Mouse (Mus musculus) liver, embryonic 14.5 days (tissue): Measurements from ENCODE around the gene Bves. TPM values are rescaled to one million over a fixed set of nuclear protein-coding genes. Genes with fewer than 3 reads are reported as not detected.

Experiments used
- ATAC-seq: fragments of 200-750 bp; cut with Nextera tagmentation; 2 replicates; pipeline ENCODE4 v1.8.0; 2017; ENCODE audit warnings: moderate number of reproducible peaks, mild to moderate bottlenecking, moderate library complexity; ENCODE audit not compliant: insufficient read depth
- DNase-seq, 3 experiments: peaks; one replicate each; pipeline ENCODE4 v3.0.0-alpha.2; 2012 to 2013; ENCODE audit warnings: low read depth in 3 of 3, low spot score in 3 of 3
- H3K27ac ChIP-seq: fragments of 300-500 bp; sonication (generic); 2 replicates; pipeline ENCODE4 v1.5.1; 2014; ENCODE audit warnings: moderate library complexity, mild to moderate bottlenecking, control low read depth, inconsistent platforms
- H3K27me3 ChIP-seq: fragments of 300-500 bp; sonication (generic); 2 replicates; pipeline ENCODE4 v1.6.1; 2014; ENCODE audit warnings: mild to moderate bottlenecking, low read length, moderate library complexity; ENCODE audit not compliant: control insufficient read depth, insufficient read depth
- H3K36me3 ChIP-seq: fragments of 300-500 bp; sonication (generic); replicated peaks from 2 replicates; pipeline ENCODE4 v1.6.1; 2014; ENCODE audit warnings: low read depth; ENCODE audit not compliant: control insufficient read depth, insufficient read depth
- H3K4me1 ChIP-seq, 2 experiments: fragments of 200-500 bp in 1 of 2; fragments of 300-500 bp in 1 of 2; sonication (generic) in 1 of 2; replicated peaks; 2 replicates each; pipeline ENCODE4 v1.6.1; 2012 to 2014; ENCODE audit warnings: antibody characterized with exemption in 1 of 2, inconsistent platforms in 1 of 2, low read length in 1 of 2; ENCODE audit not compliant: control insufficient read depth in 2 of 2, insufficient read depth in 2 of 2
- H3K4me2 ChIP-seq: fragments of 300-500 bp; sonication (generic); 2 replicates; pipeline ENCODE4 v1.6.1; 2014; ENCODE audit warnings: low read depth, mild to moderate bottlenecking, control low read depth, moderate library complexity
- H3K4me3 ChIP-seq, 2 experiments: fragments of 200-500 bp in 1 of 2; fragments of 300-500 bp in 1 of 2; sonication (generic) in 1 of 2; 2 replicates each; pipeline ENCODE4 v1.5.1; 2012 to 2014; ENCODE audit warnings: low read depth in 2 of 2, low read length in 2 of 2, mild to moderate bottlenecking in 2 of 2, control low read depth in 1 of 2, inconsistent platforms in 1 of 2, moderate library complexity in 1 of 2; ENCODE audit not compliant: insufficient read depth in 1 of 2
- H3K9ac ChIP-seq: fragments of 300-500 bp; sonication (generic); replicated peaks from 2 replicates; pipeline ENCODE4 v1.6.1; 2014; ENCODE audit warnings: mild to moderate bottlenecking, control low read depth, moderate library complexity
- H3K9me3 ChIP-seq: fragments of 300-500 bp; sonication (generic); 2 replicates; pipeline ENCODE4 v1.6.1; 2016; ENCODE audit warnings: low read length, mixed read lengths; ENCODE audit not compliant: control insufficient read depth
- CTCF ChIP-seq: IDR thresholded peaks from 2 replicates; pipeline ENCODE4 v1.5.1; 2016; ENCODE audit warnings: antibody characterized with exemption, low read depth, control low read depth
- EP300 ChIP-seq: IDR thresholded peaks from 2 replicates; pipeline ENCODE4 v1.6.1; 2016; ENCODE audit warnings: antibody characterized with exemption, low read depth
- WGBS: fragments of 180-500 bp; shearing (Covaris S2); extraction: QIAGEN DNeasy Blood & Tissue Kit; methylation state at CpG from one replicate; pipeline ENCODE4 v1.1.7; 2014; ENCODE audit not compliant: insufficient replicate concordance; 5-methylcytosine and 5-hydroxymethylcytosine counted together
- polyA plus RNA-seq, 2 experiments: library from polyadenylated mRNA; depleted of rRNA in 1 of 2; stranded (reverse) in 1 of 2; unstranded in 1 of 2; fragments of >200 nt; fragmentation: Nextera tagmentation in 1 of 2; extraction: Ambion mirVana in 1 of 2; gene quantifications; 2 replicates each; pipeline versions ENCODE4 v1.2.1 to v1.2.3; 2012 to 2014

The Bves gene
- polyA plus RNA-seq, 2 experiments, result 0.02 TPM; not detected in 1

DNA sequence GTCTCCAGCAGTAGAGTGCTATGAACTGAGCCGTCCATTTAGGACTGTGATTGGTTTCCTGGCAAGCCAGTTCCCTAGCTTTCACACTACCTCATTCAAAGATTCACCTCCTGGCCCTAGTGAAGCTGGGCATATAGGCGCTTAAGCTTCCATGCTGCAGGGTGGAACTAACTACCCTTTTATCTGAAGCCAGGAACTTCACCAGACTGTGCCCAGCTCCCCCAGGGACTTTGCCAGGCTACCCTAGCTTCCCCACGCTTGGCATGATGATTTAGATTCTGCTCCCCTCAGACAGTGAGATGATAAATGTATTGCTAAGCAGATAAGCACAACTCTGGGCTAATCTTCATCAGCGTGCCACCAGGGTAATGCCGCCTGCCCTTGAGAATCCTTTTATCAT is 24.4 kb upstream of the Bves start:
- no peak for DNase-seq
- Histone ChIP-seq H3K4me3 (no peak overlapping the region), H3K36me3 (no peaks in the 10 kb centered on the region), H3K9me3 (no peaks in the 10 kb centered on the region), H3K4me2 (no peak overlapping the region), H3K27me3 (no peaks in the 10 kb centered on the region), H3K9ac (no peak overlapping the region), H3K27ac (no peak overlapping the region), H3K4me1 (no peaks in the 10 kb centered on the region)
- WGBS, result 58% methylated on average over 5 of the region's 5 CpGs
- no peak for ATAC-seq
- TF ChIP-seq CTCF (no peak), EP300 (no peak)

DNA sequence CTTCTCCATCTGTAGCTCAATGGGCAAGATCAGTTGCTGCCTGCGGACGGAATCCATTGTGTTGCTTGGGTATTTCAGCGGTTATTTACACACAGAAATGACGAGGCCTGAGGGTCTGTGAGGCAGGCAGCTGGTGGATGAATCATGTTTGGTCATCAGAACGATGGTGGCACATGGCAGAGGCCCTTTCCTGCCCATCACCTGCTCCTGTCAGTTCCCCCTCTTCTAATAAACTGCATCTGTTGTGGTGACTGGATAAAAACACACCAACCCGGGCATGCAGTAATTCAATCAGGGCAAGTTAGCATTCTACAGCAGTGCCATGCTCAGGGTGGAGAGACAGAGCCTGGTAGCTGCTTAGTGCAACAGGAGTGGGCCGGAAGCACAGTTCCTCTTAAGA is 23.9 kb upstream of the Bves start:
- H3K4me2 ChIP-seq, result no peak overlapping the region
- H3K27ac ChIP-seq, result no peak overlapping the region
- TF ChIP-seq EP300 (no peak), CTCF (no peak)
- H3K9me3 ChIP-seq, result no peaks in the 10 kb centered on the region
- no peaks in the 10 kb centered on the region for H3K4me1 ChIP-seq
- 55% methylated on average over 7 of the region's 7 CpGs for WGBS
- ATAC-seq, result no peak
- no peak overlapping the region for H3K9ac ChIP-seq
- H3K36me3 ChIP-seq, result no peaks in the 10 kb centered on the region
- no peak overlapping the region for H3K4me3 ChIP-seq
- no peak for DNase-seq
- no peaks in the 10 kb centered on the region for H3K27me3 ChIP-seq

DNA sequence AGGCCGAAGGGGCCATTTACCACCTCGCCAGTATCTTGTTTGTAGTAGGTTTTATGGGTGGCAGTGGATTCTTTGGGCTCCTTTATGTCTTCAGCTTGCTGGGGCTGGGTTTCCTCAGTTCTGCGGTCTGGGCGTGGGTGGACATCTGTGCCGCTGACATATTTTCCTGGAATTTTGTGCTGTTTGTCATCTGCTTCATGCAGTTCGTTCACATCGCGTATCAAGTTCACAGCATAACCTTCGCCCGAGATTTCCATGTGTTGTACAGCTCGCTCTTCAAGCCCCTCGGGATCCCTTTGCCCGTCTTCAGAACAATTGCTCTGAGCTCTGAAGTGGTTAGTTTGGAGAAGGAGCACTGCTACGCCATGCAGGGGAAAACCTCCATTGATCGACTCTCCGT is 20.7 kb upstream of the Bves start:
- H3K4me3 ChIP-seq, result no peak overlapping the region
- H3K4me2 ChIP-seq, result no peak overlapping the region
- H3K36me3 ChIP-seq, result no peaks in the 10 kb centered on the region
- TF ChIP-seq CTCF, result no peak
- no peak for TF ChIP-seq EP300
- no peak overlapping the region for H3K9ac ChIP-seq
- DNase-seq, result no peak
- no peak overlapping the region for H3K27ac ChIP-seq
- no peaks in the 10 kb centered on the region for H3K9me3 ChIP-seq
- 74% methylated on average over 16 of the region's 16 CpGs for WGBS
- no peaks in the 10 kb centered on the region for H3K27me3 ChIP-seq
- H3K4me1 ChIP-seq, result no peaks in the 10 kb centered on the region
- ATAC-seq, result no peak

DNA sequence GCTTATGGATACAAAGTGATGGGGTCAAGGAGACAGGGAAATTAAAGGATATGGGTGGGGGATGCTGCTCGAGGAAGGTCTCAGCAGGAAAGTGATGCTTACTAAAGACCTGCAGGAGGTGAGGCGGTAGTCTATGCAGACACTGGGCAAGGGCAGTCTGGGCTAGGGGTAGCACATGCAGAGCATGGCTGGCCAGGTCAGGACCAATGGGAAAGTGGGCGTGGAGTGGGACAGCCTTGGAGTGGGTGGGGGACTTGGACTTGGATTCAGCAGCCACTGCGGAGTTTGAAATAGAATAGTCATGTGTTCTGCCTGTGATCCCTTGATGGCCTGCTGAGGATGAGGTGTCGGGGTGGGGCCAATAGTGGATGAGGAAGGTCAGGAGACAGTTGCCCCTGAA is 16.6 kb upstream of the Bves start:
- no peak overlapping the region for H3K4me2 ChIP-seq
- TF ChIP-seq CTCF (no peak), EP300 (no peak)
- ATAC-seq (no peak), DNase-seq (no peak)
- no peaks in the 10 kb centered on the region for H3K27me3 ChIP-seq
- no peaks in the 10 kb centered on the region for H3K4me1 ChIP-seq
- no peak overlapping the region for H3K4me3 ChIP-seq
- no peak overlapping the region for H3K27ac ChIP-seq
- no peak overlapping the region for H3K9ac ChIP-seq
- H3K9me3 ChIP-seq, result no peaks in the 10 kb centered on the region
- H3K36me3 ChIP-seq, result no peaks in the 10 kb centered on the region
- 55% methylated on average over 5 of the region's 5 CpGs for WGBS

- Histone ChIP-seq H3K27me3 (no peaks in the 10 kb centered on the region), H3K4me3 (no peak overlapping the region), H3K9me3 (no peaks in the 10 kb centered on the region), H3K9ac (no peak overlapping the region), H3K4me2 (no peak overlapping the region), H3K4me1 (no peaks in the 10 kb centered on the region), H3K27ac (no peak overlapping the region), H3K36me3 (no peaks in the 10 kb centered on the region)
- TF ChIP-seq EP300 (no peak), CTCF (no peak)
- 64% methylated on average over 3 of the region's 3 CpGs for WGBS
- DNase-seq (no peak), ATAC-seq (no peak)
Observed at GRCm38 (mm10) chr10:45320296-45320695, 15.3 kb upstream of the Bves start.

DNA sequence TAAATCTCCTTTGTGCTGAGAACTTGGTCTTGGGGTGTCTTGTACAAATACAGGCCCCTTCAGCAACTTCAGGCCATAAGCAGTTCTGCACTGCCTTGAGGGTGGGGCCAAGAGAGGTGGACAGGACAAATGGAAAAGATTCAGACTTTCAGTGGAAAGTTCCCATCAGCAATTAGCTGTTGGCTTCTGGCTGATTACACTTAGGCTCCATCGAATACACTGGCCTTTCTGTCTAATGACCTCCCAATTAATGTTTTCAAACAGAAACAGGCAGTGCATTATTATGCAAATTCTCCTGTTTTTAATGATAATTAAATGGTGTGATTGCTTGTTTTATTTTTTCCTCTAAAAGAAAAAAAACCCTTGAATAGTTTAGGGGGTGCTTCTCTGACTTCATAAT is 11.4 kb upstream of the Bves start:
- Histone ChIP-seq H3K27ac (no peak overlapping the region), H3K4me2 (no peak overlapping the region), H3K36me3 (no peaks in the 10 kb centered on the region), H3K4me1 (no peaks in the 10 kb centered on the region), H3K9ac (no peak overlapping the region), H3K4me3 (no peak overlapping the region), H3K9me3 (no peaks in the 10 kb centered on the region), H3K27me3 (no peaks in the 10 kb centered on the region)
- DNase-seq (no peak), ATAC-seq (no peak)
- 49% methylated on average over 1 of the region's 1 CpGs for WGBS
- TF ChIP-seq EP300 (no peak), CTCF (no peak)
